Mouse (Mus musculus): ENCODE data around the gene Pnp2.
"Not testable (repeated sequence)": the region's sequence is repeated elsewhere in the genome, so short reads cannot be mapped to it uniquely, and the experiment has no call there.

The Pnp2 gene

GRCm38 (mm10) chr14:50958289-50958995, 2.6 kb downstream of the Pnp2 start:
- DNase-seq, result not testable (repeated sequence)

DNA sequence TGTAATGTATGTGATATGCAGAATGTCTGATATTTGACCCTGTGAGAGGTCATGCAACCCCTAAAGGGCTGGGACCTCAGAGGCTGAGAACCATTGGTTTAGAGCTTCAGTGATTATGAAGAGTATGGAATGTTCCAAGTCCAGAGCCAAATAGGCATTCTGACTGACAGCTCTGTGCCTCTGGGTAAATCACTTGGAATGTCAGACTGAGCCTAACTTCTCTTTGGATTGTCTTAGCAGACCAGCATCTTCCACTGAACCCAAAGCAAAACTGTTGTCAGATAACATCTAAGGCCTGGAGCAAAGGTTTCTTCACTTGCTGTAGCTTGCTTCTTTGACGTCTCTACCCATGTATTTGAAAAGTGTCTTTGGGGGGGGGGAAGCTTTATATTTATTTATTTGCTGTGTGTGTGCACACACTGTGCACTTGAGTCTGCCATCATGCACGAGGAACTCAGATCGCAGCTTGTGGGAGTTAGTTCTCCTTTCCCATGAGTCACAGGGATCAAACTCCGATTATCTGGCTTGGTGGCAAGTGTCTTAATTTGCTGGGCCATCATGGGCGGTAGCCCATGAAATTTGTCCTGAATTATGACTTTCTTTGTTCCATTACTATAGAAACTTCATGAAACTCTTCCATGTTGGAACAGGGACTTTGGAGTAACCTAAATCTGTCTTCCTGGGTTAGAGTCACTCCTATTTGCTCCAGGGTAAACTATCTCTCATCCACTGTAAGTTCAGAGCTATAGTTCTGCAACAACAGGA, 12.6 kb downstream of the Pnp2 start:
- DNase-seq, result no peak

- DNase-seq, result no peak
Measured at GRCm38 (mm10) chr14:50969041-50969440, 13.2 kb downstream of the Pnp2 start.

DNA sequence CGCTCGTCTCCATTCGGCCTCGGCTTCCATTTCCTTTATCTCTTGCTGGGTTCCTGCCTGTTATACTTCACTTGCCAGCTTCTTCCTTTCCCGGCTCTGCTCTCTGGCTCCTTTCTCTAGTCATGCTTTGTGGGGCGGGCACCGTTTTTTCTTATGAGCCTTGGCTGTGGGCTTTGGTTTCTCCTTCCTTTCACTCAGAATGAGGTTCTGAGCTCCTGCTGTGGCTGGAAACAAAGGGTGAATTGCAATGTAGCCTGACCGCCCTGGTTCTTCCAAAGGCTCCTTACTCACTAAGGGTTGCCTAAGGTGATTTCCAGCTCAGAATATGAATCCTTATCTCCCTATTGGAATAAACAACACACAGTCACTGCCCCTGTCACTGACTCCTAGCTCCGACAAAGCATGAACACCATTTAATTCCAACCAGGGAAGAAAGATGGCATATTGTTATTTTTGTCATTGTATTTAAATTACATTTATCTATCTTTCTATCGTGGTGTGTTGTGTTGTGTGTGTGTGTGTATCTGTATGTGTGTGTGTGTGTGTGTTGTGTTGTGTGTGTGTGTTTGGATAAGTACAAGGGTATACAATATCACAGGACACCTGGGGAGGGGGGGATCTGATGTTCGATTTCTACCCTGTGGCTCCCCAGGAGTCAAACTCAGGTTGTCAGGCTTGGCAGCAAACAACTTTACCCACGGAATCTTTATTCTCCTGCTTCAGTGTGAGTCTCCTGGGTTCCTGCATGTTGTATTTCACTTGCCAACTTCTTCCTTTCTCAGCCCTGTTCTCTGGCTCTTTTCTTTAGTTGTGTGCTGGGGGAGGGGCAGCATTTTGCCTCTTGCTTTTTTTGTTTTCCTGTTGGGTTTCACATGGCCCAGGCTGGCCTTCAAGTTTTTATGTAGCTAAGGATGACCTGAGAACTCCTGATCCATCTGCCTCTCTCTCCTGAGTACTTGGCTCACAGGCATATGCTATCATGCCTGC, 14.1 kb downstream of the Pnp2 start:
- DNase-seq, result peak; percentile 40

- DNase-seq, result no peak
Measured at GRCm38 (mm10) chr14:50970822-50971221, 15.0 kb downstream of the Pnp2 start.

DNA sequence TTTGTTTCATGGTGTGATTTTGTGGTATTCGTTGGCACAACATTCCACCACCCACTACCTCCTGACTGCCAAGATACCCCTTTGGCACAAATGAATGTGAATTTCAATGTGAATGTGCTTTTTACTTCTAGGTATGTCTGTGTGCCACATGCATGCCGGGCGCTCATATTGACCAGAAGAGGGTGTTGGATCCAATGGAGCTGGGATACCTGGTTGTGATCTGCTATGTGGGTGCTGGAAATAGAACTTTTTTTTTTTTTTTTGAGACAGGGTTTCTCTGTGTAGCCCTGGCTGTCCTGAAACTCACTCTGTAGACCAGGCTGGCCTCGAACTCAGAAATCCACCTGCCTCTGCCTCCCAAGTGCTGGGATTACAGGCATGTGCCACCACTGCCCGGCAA, 17.3 kb downstream of the Pnp2 start:
- not testable (repeated sequence) for DNase-seq

DNA sequence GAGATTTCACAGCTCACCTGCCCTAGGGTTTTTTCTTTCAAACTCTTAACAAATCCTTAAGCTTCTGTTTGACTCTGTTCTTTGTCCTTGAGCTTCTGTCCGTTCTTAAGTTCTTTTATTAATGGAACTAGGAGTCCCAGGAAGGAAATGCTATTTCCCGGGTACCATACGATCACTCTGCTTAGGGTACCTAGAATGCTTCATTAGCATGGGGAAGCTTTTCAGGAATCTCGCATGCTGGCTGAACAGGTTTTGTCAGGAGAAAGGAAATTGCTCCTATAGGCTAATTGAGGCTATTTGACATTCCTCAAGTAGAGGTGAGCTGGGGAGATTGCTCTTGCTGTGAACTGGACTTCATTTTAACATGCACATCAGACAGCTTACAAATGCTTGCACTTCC, 17.9 kb downstream of the Pnp2 start:
- DNase-seq, result no peak

DNA sequence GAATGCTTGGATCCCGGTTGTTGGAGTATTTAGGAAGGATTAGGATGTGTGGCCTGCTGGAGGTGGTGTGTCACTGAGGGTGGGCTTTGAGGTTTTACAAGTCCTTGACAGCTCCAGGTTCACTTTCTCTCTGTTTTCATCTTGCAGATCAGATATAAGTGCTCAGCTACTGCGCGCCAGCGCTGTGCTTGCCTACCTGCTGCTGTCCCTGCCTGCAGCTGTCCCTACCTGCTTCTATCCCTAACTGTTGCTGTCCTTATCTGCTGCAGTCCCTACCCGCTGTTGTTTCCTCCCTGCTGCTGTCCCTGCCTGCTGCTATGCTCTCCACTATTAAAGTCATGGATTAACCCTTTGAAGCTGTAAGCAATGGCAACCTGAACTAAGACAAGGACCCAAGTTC, 19.2 kb downstream of the Pnp2 start:
- DNase-seq, result no peak

- peak; percentile 56 for DNase-seq
Measured at GRCm38 (mm10) chr14:50976674-50977073, 20.9 kb downstream of the Pnp2 start.

GRCm38 (mm10) chr14:50978451-50978850, 22.7 kb downstream of the Pnp2 start:
- DNase-seq, result not testable (repeated sequence)

DNA sequence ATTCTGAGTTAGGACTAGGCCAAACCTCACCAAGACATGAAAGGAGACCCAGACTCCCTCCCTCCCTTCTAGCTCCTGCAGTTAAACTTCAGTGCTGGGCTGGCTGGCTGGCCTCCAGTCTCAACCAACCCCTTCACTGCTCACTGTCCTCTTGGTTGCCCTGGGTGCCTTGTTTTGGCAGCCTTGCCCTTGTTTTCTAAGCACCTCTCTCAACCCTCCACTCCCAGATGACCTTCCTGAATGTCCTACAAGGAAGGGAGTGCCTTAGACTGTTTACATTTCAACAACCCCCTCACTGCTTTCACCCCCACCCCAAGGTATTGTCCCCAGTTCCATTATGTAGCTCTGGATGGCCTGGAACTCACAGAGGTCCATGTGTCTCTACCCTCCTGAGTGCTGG, 23.8 kb downstream of the Pnp2 start:
- DNase-seq, result no peak

DNA sequence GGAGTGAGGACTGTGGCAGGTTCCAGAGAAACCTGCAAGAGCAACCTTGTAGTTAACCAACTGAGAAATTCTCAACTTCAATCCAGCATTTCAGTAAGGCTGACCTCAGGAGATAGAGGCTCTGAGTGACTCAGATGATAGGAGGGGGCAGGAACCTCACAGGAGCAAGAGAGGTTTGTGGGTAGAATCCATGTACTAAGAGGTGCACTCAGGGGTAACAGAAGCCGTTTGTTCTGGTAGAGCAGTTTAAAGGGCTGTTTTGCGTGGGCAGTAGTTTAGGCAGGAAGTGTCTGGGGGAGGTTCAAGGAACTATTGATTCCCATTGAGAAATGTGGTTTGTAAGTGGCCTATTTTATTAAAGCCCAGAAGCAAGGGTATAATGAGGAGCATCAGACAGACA, 25.4 kb downstream of the Pnp2 start:
- no peak for DNase-seq

DNA sequence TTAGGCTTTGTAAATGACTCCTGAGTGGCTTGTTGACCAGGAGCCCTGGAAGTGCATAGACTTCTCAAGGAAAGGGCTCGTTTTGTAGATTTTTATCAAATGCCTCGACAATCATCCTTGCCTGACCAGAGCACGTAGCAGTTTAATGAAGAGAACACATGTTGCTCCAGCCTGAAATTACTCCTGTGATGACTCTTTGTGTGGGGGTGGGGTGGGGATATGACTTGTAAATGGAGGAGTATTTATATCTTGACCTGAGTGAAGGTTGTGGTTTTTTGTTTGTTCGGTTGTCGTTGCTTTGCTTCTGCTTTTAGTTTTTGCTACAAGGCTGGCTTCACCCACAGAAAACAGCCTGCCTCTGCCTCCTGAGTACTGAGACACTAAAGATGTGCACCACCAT, 26.0 kb downstream of the Pnp2 start:
- DNase-seq, result no peak

DNA sequence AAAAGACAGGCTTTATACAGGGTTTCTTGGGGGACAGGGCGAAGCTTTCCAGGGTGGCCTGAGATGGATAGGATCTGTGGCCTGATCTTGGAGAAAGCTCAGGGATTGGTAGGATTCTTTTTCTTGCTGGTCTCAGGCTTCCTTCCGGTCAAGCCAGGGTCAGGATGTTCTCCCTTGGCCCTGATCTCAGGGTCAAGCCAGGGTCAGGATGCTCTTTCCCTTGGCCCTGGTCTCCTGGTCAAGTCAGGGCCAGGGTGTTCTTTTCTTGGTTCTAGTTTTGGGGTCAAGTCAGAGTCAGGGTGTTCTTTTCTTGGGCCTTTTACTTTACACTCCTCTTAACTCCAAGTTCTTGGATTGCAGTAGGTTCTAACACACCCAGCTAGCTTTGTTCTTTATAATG, 31.9 kb downstream of the Pnp2 start:
- no peak for DNase-seq

- DNase-seq, result no peak
Measured at GRCm38 (mm10) chr14:50991037-50991436, 35.2 kb downstream of the Pnp2 start.

GRCm38 (mm10) chr14:50997088-50997487, 41.3 kb downstream of the Pnp2 start:
- DNase-seq, result no peak

GRCm38 (mm10) chr14:50997999-50998666, 42.3 kb downstream of the Pnp2 start:
- DNase-seq, result peak; percentile 19

DNA sequence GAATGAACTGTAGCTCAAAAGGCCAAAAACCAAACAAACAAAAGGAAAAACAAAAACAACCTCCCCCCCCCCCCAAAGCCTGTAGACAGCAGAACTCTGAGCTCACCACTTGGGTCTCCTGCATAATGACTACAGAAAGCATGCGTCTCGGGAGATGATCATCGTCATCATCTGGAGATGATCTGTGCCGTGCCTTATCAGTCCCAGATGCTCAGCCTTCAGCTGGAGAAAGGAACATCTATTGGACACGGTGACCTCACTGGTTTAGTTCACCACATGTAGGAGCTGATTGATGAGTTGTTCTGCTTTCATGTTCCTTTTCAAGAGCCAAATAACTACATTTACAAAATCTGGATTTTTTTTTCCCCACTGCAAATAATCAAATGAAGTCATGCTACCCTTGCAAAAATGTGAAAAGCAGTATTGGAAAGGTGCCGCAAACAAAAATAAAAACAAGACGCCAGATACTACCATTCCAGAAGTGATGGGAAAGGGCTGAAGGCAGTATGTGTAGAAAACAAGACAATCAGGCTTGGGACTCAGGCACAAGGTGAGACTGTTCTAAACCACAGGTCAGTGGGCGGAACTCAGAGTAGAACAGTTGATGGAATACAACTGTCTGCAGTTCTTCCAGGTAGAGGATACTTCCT, 51.5 kb downstream of the Pnp2 start, which contains the start of gene Rnase10:
Gene Rnase10, plus strand, starts transcription at position 600 of the 650 bp plus-strand sequence.
- no peak for DNase-seq

DNA sequence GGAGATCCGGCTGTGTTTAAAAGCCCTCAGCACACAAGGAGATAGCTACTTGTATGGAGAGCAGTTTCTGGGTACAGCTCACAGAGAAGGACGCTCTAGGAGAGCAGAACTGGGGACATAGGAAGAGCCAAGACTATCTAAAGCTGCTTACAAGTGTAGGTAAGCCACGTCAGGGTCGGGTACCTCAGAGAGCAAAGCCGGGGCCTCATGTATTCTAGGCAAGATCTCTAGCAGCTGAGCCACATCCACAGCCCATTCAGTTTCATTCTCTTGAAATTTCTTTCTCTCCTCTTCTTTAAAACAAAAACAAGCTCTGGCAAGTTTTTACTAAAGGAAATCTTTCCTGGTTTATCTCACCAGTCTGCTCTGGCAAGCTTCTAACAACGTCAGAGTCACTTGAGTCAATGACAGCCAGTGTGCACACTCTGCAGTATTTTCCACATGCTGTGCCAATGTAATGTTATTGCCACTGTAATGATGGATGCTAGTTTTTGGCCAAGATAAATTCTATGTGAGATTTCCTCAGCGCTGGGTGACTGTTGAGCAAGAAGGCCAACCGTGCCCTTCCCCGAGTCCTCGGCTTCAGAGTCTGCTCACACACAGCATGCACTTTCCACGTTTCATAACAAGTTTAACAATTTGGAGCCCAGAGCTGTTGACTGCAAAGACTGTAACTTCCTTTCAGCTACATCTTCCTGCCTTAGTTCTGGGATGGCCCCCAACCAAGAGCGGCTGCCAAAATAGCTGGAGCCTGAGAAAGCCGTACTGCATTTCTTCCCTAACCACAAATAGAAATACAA, 52.3 kb downstream of the Pnp2 start:
- DNase-seq, result peak; percentile 85

- DNase-seq, result peak; percentile 45
Measured at GRCm38 (mm10) chr14:51008781-51009180, 53.0 kb downstream of the Pnp2 start.

GRCm38 (mm10) chr14:51009572-51009971, 53.8 kb downstream of the Pnp2 start:
- DNase-seq, result peak; percentile 35
